Mouse (Mus musculus) megakaryocyte progenitor cell, adult 5-6 weeks (primary cell): ENCODE data around the gene Fsd1l. TPM values are rescaled to one million over a fixed set of nuclear protein-coding genes. Genes with fewer than 3 reads are reported as not detected.

Experiments
- ATAC-seq: replicated peaks from 2 replicates; pipeline ENCODE4 v1.8.0; 2016; ENCODE audit warnings: mild to moderate bottlenecking, moderate TSS enrichment, inconsistent platforms; ENCODE audit not compliant: poor library complexity
- total RNA-seq, 2 experiments: library from RNA; stranded (forward) in 1 of 2; stranded (reverse) in 1 of 2; fragments of 157-497, 149-512 nt in 1 of 2; fragments of 200-1000 nt in 1 of 2; gene quantifications; 2 replicates each; pipeline versions ENCODE4 v1.2.3 to v1.2.4; 2015 to 2017

Fsd1l gene
- total RNA-seq, 2 experiments from 2014 or later, result 2.0 to 2.9 TPM

DNA sequence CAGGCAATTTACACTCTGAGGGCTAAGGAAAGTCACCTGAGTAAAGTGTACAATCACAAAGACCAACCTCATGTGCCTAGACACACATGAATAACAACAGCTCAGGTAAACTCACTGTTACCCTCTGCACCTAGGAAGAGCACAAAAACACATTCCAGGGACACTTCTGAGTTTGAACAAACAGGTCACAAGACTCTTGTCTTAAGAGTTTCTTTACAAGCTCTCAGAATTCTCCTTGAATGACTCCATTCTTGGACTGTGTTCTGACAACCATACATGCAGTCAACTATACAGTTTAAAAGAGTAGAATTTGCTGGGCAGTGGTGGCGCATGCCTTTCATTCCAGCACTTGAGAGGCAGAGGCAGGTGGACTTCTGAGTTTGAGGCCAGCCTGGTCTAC lies 96.8 kb downstream of the Fsd1l start:
- no peak for ATAC-seq

DNA sequence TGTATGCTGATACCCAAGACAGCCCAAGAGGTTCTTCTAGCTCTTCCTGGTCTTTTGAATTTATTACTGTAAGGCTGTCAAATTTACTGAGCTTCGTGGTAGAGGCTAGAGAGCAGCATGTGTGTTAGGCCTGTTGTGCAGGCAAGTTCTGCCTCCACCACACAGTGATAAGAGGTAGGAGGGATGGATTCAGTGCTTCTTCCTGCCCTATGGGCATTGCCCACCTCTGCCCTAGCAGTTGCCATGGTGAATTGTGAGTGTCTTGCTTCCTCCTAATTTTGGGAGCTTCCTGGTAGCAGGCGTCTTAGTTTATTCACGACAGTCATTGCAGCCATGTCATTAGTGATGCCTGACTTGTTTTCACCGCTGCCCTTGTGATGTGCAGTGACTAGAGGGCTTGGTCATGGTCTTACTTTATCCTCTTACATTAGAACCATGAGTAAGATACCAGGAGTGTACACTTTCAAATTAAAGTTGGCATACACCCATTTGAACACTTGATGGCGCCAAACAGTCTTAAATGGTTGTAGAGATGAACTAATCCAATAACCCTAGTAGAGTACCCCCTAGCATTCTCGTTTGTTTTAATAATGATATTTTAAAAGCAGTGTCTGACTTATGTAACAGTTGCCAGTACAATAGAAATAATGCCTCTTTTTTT lies 107.8 kb downstream of the Fsd1l start:
- ATAC-seq, result peak; percentile 91

DNA sequence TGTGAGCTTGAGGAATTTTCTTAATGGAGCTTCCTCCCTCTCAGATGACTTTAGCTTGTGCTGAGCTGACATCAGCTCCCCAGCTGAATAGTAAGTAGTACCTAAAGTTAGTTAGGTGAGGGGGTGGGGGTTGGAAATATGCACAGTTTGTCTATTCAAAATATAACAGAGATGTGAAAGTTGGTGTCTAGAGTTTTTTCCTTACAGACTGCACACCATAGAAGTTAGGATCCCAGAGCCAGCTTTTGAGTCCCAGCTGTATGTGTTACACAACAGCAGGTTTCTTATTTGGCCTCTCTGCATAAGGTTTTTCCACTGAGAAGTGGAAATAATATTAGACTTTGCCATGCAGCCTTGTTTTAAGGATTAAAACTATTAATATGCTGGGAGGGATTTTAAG lies 118.6 kb downstream of the Fsd1l start:
- no peak for ATAC-seq

DNA sequence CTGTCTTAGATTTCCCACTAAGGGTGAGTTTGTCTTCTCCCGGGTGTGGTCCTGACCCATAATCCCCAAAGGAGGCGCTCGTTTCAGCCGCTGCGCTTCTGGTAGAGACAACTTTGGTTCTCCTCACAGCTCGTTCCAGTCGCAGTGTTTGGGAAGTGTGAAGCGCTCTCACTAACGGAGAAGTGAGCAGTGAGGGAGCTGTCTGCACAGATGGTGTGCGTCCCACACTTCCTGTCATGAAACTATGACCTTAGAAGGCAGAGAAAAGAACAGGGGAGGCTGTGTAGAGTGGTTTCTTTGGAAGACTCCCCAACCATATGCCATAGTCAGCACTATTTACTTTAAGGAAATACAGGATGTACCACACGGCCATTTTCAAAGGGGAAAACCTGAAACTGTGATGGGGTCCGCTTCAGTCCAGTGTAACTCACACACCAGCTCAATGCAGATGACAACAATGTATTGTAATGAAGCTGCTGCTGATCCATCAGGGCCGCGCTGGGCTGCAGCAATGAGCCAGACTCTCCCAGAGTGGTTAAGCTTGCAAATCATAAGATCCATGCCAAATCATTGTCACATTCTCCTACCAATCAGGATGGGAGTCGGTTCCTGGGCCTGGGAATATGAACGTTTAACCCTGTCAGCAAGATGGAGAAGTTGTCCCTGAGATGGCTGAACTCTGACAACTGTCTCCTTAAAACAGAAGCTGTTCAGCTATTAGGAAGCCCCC lies 119.3 kb downstream of the Fsd1l start:
- no peak for ATAC-seq

Other genes with a start within 250 kb of the Fsd1l start
- 5.5 and 5.8 TPM in 2 replicates for gene Slc44a1, start 191.1 kb upstream of the Fsd1l start, total RNA-seq (2015)
- 3.5 and 5.5 TPM in 2 replicates for gene Slc44a1, start 191.1 kb upstream of the Fsd1l start, total RNA-seq (2017)
- 6.6 and 8.1 TPM in 2 replicates for gene Fktn, start 82.5 kb downstream of the Fsd1l start, total RNA-seq (2015)
- 3.5 and 4.3 TPM in 2 replicates for gene Fktn, start 82.5 kb downstream of the Fsd1l start, total RNA-seq (2017)
- gene Tal2, start 148.2 kb downstream of the Fsd1l start, total RNA-seq (2015), result not detected in 2 replicates
- 0.24 TPM in 1 of 2 replicates, not detected in the other for gene Tal2, start 148.2 kb downstream of the Fsd1l start, total RNA-seq (2017)
- gene Tmem38b, start 194.6 kb downstream of the Fsd1l start, total RNA-seq (2015), result 25.2 and 25.5 TPM in 2 replicates
- gene Tmem38b, start 194.6 kb downstream of the Fsd1l start, total RNA-seq (2017), result 13.2 and 14.3 TPM in 2 replicates